Mouse (Mus musculus) heart, postnatal 0 days (tissue): Measurements from ENCODE around the gene Dusp6.

Source experiments
- CTCF ChIP-seq: IDR thresholded peaks from 2 replicates; pipeline ENCODE4 v1.5.1; 2016; ENCODE audit warnings: antibody characterized with exemption, control low read depth, low read depth
- EP300 ChIP-seq: IDR thresholded peaks from 2 replicates; pipeline ENCODE4 v1.6.1; 2016; ENCODE audit warnings: antibody characterized with exemption, low read depth

GRCm38 (mm10) chr10:99232518-99233227 lies 30.4 kb upstream of the Dusp6 start:
- no peak for TF ChIP-seq CTCF
- TF ChIP-seq EP300: no peak
